Mouse (Mus musculus): ENCODE results near the gene Dgkq. TPM values are rescaled to one million over a fixed set of nuclear protein-coding genes. Genes with fewer than 3 reads are reported as not detected.
"Not testable (repeated sequence)": the region's sequence is repeated elsewhere in the genome, so short reads cannot be mapped to it uniquely, and the experiment has no call there.

Gene Dgkq
- total and polyA plus RNA-seq, 3 experiments, result 4.5 to 12.3 (median 7.9) TPM

- DNase-seq (ENCODE audit: low spot score), result no peak
- TF ChIP-seq GATA2 (IDR thresholded peaks at IDR 0.05; ENCODE audit: borderline replicate concordance, low read depth, low read length) (no peak), GATA1 (IDR thresholded peaks at IDR 0.05; ENCODE audit: borderline replicate concordance, low read length) (no peak), POLR2AphosphoS5 (IDR thresholded peaks at IDR 0.05; ENCODE audit: insufficient replicate concordance, low read depth, low read length) (no peak), CTCF (IDR thresholded peaks at IDR 0.05; ENCODE audit: low read depth, low read length) (no peak), TAL1 (conservative IDR thresholded peaks at IDR 0.05; ENCODE audit: low read depth, low read length) (no peak)
- Histone ChIP-seq H3K4me1 (ENCODE audit: insufficient read depth, low read depth, low read length) (peaks cover 4% of the 10 kb centered on the region), H3K9me3 (replicated peaks) (no peaks in the 10 kb centered on the region), H3K4me3 (ENCODE audit: low read depth, low read length) (no peak overlapping the region), H3K36me3 (replicated peaks) (peaks cover 99% of the 10 kb centered on the region), H3K27me3 (ENCODE audit: insufficient read depth, low read length) (no peaks in the 10 kb centered on the region)
- ATAC-seq (ENCODE audit: extremely low read depth, insufficient number of reproducible peaks, low FRiP score, poor library complexity, severe bottlenecking), result no peak
Measured at GRCm38 (mm10) chr5:108647820-108648465, 21.5 kb downstream of the Dgkq start.

GRCm38 (mm10) chr5:108647311-108647710, 22.2 kb downstream of the Dgkq start:
- TF ChIP-seq CTCF (IDR thresholded peaks at IDR 0.05; ENCODE audit: low read depth, low read length) (no peak), TAL1 (conservative IDR thresholded peaks at IDR 0.05; ENCODE audit: low read depth, low read length) (no peak), GATA1 (IDR thresholded peaks at IDR 0.05; ENCODE audit: borderline replicate concordance, low read length) (no peak), POLR2AphosphoS5 (IDR thresholded peaks at IDR 0.05; ENCODE audit: insufficient replicate concordance, low read depth, low read length) (no peak), GATA2 (IDR thresholded peaks at IDR 0.05; ENCODE audit: borderline replicate concordance, low read depth, low read length) (no peak)

GRCm38 (mm10) chr5:108646343-108646660, 23.2 kb downstream of the Dgkq start:
- no peak for ATAC-seq (ENCODE audit: extremely low read depth, insufficient number of reproducible peaks, low FRiP score, poor library complexity, severe bottlenecking)

More at GRCm38 (mm10) chr5:108647311-108647710, 22.2 kb downstream of the Dgkq start:
- Histone ChIP-seq H3K36me3 (replicated peaks) (peaks cover 99% of the 10 kb centered on the region), H3K9me3 (replicated peaks) (no peaks in the 10 kb centered on the region), H3K27me3 (ENCODE audit: insufficient read depth, low read length) (no peaks in the 10 kb centered on the region), H3K4me3 (ENCODE audit: low read depth, low read length) (no peak overlapping the region), H3K4me1 (ENCODE audit: insufficient read depth, low read depth, low read length) (peaks cover 4% of the 10 kb centered on the region)
- ATAC-seq (ENCODE audit: extremely low read depth, insufficient number of reproducible peaks, low FRiP score, poor library complexity, severe bottlenecking) (no peak), DNase-seq (ENCODE audit: low spot score) (no peak)

GRCm38 (mm10) chr5:108645651-108646342, 23.7 kb downstream of the Dgkq start:
- DNase-seq (ENCODE audit: low spot score) (no peak), ATAC-seq (ENCODE audit: extremely low read depth, insufficient number of reproducible peaks, low FRiP score, poor library complexity, severe bottlenecking) (no peak)
- H3K36me3 ChIP-seq (replicated peaks), result peaks cover 97% of the 10 kb centered on the region
- no peaks in the 10 kb centered on the region; the same call in 1 of the 2 replicates for H3K4me1 ChIP-seq (ENCODE audit: insufficient read depth, low read depth, low read length)
- TF ChIP-seq GATA2 (IDR thresholded peaks at IDR 0.05; ENCODE audit: borderline replicate concordance, low read depth, low read length) (0 out of 2 replicates have a peak, but pooled peaks have one; percentile 20), TAL1 (conservative IDR thresholded peaks at IDR 0.05; ENCODE audit: low read depth, low read length) (no peak)
- H3K4me3 ChIP-seq (ENCODE audit: low read depth, low read length), result no peak overlapping the region
- no peaks in the 10 kb centered on the region for H3K27me3 ChIP-seq (ENCODE audit: insufficient read depth, low read length)
- no peaks in the 10 kb centered on the region for H3K9me3 ChIP-seq (replicated peaks)

More at GRCm38 (mm10) chr5:108646343-108646660, 23.2 kb downstream of the Dgkq start:
- TF ChIP-seq CTCF (IDR thresholded peaks at IDR 0.05; ENCODE audit: low read depth, low read length), result no peak
- TF ChIP-seq GATA2 (IDR thresholded peaks at IDR 0.05; ENCODE audit: borderline replicate concordance, low read depth, low read length), result no peak
- TF ChIP-seq GATA1 (IDR thresholded peaks at IDR 0.05; ENCODE audit: borderline replicate concordance, low read length), result no peak
- TF ChIP-seq TAL1 (conservative IDR thresholded peaks at IDR 0.05; ENCODE audit: low read depth, low read length), result no peak
- no peak for TF ChIP-seq POLR2AphosphoS5 (IDR thresholded peaks at IDR 0.05; ENCODE audit: insufficient replicate concordance, low read depth, low read length)
- H3K9me3 ChIP-seq (replicated peaks), result no peaks in the 10 kb centered on the region
- no peaks in the 10 kb centered on the region for H3K27me3 ChIP-seq (ENCODE audit: insufficient read depth, low read length)
- no peak for DNase-seq (ENCODE audit: low spot score)
- H3K4me3 ChIP-seq (ENCODE audit: low read depth, low read length), result no peak overlapping the region
- peaks cover under 1% of the 10 kb centered on the region; the same call in 1 of the 2 replicates for H3K4me1 ChIP-seq (ENCODE audit: insufficient read depth, low read depth, low read length)
- H3K36me3 ChIP-seq (replicated peaks), result peaks cover 98% of the 10 kb centered on the region

- peaks cover 90% of the 10 kb centered on the region for H3K36me3 ChIP-seq (replicated peaks)
- ATAC-seq (ENCODE audit: extremely low read depth, insufficient number of reproducible peaks, low FRiP score, poor library complexity, severe bottlenecking), result no peak
- H3K9me3 ChIP-seq (replicated peaks), result no peaks in the 10 kb centered on the region
- H3K27me3 ChIP-seq (ENCODE audit: insufficient read depth, low read length), result no peaks in the 10 kb centered on the region
- H3K4me1 ChIP-seq (ENCODE audit: insufficient read depth, low read depth, low read length), result no peaks in the 10 kb centered on the region
- no peak overlapping the region for H3K4me3 ChIP-seq (ENCODE audit: low read depth, low read length)
- TF ChIP-seq TAL1 (conservative IDR thresholded peaks at IDR 0.05; ENCODE audit: low read depth, low read length) (no peak), CTCF (IDR thresholded peaks at IDR 0.05; ENCODE audit: low read depth, low read length) (no peak), POLR2AphosphoS5 (IDR thresholded peaks at IDR 0.05; ENCODE audit: insufficient replicate concordance, low read depth, low read length) (no peak), GATA2 (IDR thresholded peaks at IDR 0.05; ENCODE audit: borderline replicate concordance, low read depth, low read length) (no peak), GATA1 (IDR thresholded peaks at IDR 0.05; ENCODE audit: borderline replicate concordance, low read length) (no peak)
- DNase-seq (ENCODE audit: low spot score), result no peak
Measured at GRCm38 (mm10) chr5:108643674-108644073, 25.8 kb downstream of the Dgkq start.

GRCm38 (mm10) chr5:108636172-108636571, 33.3 kb downstream of the Dgkq start:
- TF ChIP-seq TAL1 (conservative IDR thresholded peaks at IDR 0.05; ENCODE audit: low read depth, low read length), result no peak
- TF ChIP-seq GATA2 (IDR thresholded peaks at IDR 0.05; ENCODE audit: borderline replicate concordance, low read depth, low read length), result no peak
- no peak for TF ChIP-seq GATA1 (IDR thresholded peaks at IDR 0.05; ENCODE audit: borderline replicate concordance, low read length)
- TF ChIP-seq POLR2AphosphoS5 (IDR thresholded peaks at IDR 0.05; ENCODE audit: insufficient replicate concordance, low read depth, low read length), result no peak
- no peak for TF ChIP-seq CTCF (IDR thresholded peaks at IDR 0.05; ENCODE audit: low read depth, low read length)
- Histone ChIP-seq H3K4me1 (ENCODE audit: insufficient read depth, low read depth, low read length) (peaks cover 2% of the 10 kb centered on the region), H3K9me3 (replicated peaks) (no peaks in the 10 kb centered on the region), H3K4me3 (ENCODE audit: low read depth, low read length) (no peak overlapping the region), H3K27me3 (ENCODE audit: insufficient read depth, low read length) (no peaks in the 10 kb centered on the region), H3K36me3 (replicated peaks) (peaks cover 44% of the 10 kb centered on the region)
- ATAC-seq (ENCODE audit: extremely low read depth, insufficient number of reproducible peaks, low FRiP score, poor library complexity, severe bottlenecking) (no peak), DNase-seq (ENCODE audit: low spot score) (no peak)

- DNase-seq (ENCODE audit: low spot score); H3K27me3 ChIP-seq (ENCODE audit: insufficient read depth, low read length); H3K9me3 ChIP-seq (replicated peaks); H3K4me3 ChIP-seq (ENCODE audit: low read depth, low read length); ATAC-seq (ENCODE audit: extremely low read depth, insufficient number of reproducible peaks, low FRiP score, poor library complexity, severe bottlenecking): not testable (repeated sequence)
- Histone ChIP-seq H3K36me3 (replicated peaks) (peaks cover 26% of the 10 kb centered on the region), H3K4me1 (ENCODE audit: insufficient read depth, low read depth, low read length) (peaks cover 15% of the 10 kb centered on the region)
Measured at GRCm38 (mm10) chr5:108634088-108634487, 35.4 kb downstream of the Dgkq start.
